ENCODE assay signal across 23 mouse cellular contexts in genomic region chr12:99314817-99315216, GRCm38 (mm10).
DNase-seq lines count a peak whose midpoint lies in the region; ATAC-seq lines count a peak whose summit lies in the region.
"Had no signal": no experiment of that assay in that cellular context is flagged by ENCODE, and none has a peak within 500 bp of the region (broad histone marks: within the 10 kb centered on the region; RNA-seq: fewer than 3 reads in every experiment).

No protein-coding gene starts in this region.

- peaks cover 11% of the 10 kb centered on the region for H3K4me1 ChIP-seq in heart, embryonic 11.5 days (ENCODE audit: control insufficient read depth, insufficient read depth, low read length)

- H3K4me2 ChIP-seq in heart, embryonic 11.5 days = no peak overlapping the region
- H3K4me2 ChIP-seq: embryonic facial prominence, embryonic 12.5 days; embryonic facial prominence, embryonic 15.5 days; heart, embryonic 13.5 days; hindbrain, embryonic 12.5 days; hindbrain, embryonic 15.5 days had no signal

- H3K27ac ChIP-seq in heart, embryonic 11.5 days (ENCODE audit: low read depth, low read length) = 0 out of 2 replicates have a peak overlapping the region, but pooled peaks have one; percentile 10
- H3K27ac ChIP-seq: embryonic facial prominence, embryonic 12.5 days; embryonic facial prominence, embryonic 15.5 days; heart, embryonic 13.5 days; hindbrain, embryonic 12.5 days; hindbrain, embryonic 15.5 days had no signal

- H3K4me3 ChIP-seq in heart, embryonic 11.5 days (ENCODE audit: low read depth, low read length) = no peak overlapping the region
- H3K4me3 ChIP-seq: embryonic facial prominence, embryonic 12.5 days; embryonic facial prominence, embryonic 15.5 days; heart, embryonic 13.5 days; hindbrain, embryonic 12.5 days; hindbrain, embryonic 15.5 days had no signal

- no peaks in the 10 kb centered on the region for H3K9me3 ChIP-seq in heart, embryonic 11.5 days (replicated peaks; ENCODE audit: control insufficient read depth, low read length)
- H3K9me3 ChIP-seq: embryonic facial prominence, embryonic 12.5 days; embryonic facial prominence, embryonic 15.5 days; heart, embryonic 13.5 days; hindbrain, embryonic 15.5 days had no signal

- peak; percentile 55 for ATAC-seq in frontal cortex, adult (ENCODE audit: low TSS enrichment)
- ATAC-seq in heart, embryonic 11.5 days (replicated peaks; ENCODE audit: insufficient number of reproducible peaks, low FRiP score, low TSS enrichment) = no peak
- ATAC-seq: forebrain, embryonic 14.5 days; forebrain, postnatal 0 days; intestine, postnatal 0 days; Patski had no signal

- WGBS in heart, embryonic 11.5 days (ENCODE audit: insufficient replicate concordance) = 50% methylated on average over 5 of the region's 5 CpGs

- H3K27me3 ChIP-seq in heart, embryonic 11.5 days (ENCODE audit: control insufficient read depth, insufficient read depth, low read length) = no peaks in the 10 kb centered on the region
- no peaks in the 10 kb centered on the region for H3K27me3 ChIP-seq in splenic B cell, adult 2 months (ENCODE audit: control insufficient read depth, insufficient read depth, low read length, poor library complexity, severe bottlenecking)
- H3K27me3 ChIP-seq: embryonic facial prominence, embryonic 12.5 days; embryonic facial prominence, embryonic 15.5 days; heart, embryonic 13.5 days; hindbrain, embryonic 12.5 days; hindbrain, embryonic 15.5 days; Patski had no signal

- DNase-seq in frontal cortex, postnatal 25 days (ENCODE audit: low spot score in 2 of 2) = no peak
- no peak for DNase-seq in heart, postnatal 4 days
- peak; percentile 37 for DNase-seq in splenic B cell, adult 2 months (ENCODE audit: low read depth, low spot score)
- no peak for DNase-seq in layer of hippocampus, postnatal 10 days (ENCODE audit: low spot score in 2 of 2)
- DNase-seq in adrenal gland, postnatal 10 days = no peak
- DNase-seq: adrenal gland, postnatal 14 days; cerebellum, adult 11 months; cerebellum, adult 8-10 months; cerebellum, postnatal 10 days; cerebellum, postnatal 36 days; forebrain, postnatal 0 days; gastrocnemius, postnatal 14 days; heart, postnatal 14 days had no signal

- H3K36me3 ChIP-seq in heart, embryonic 11.5 days (ENCODE audit: control insufficient read depth, insufficient read depth, low read length) = no peaks in the 10 kb centered on the region
- peaks cover 2% of the 10 kb centered on the region; the same call in 1 of the 2 replicates for H3K36me3 ChIP-seq in splenic B cell, adult 2 months (ENCODE audit: control insufficient read depth, insufficient read depth, low read length, poor library complexity, severe bottlenecking)
- H3K36me3 ChIP-seq: hindbrain, embryonic 15.5 days had no signal

- H3K9ac ChIP-seq in heart, embryonic 11.5 days (ENCODE audit: low read depth, low read length) = no peak overlapping the region
- H3K9ac ChIP-seq: embryonic facial prominence, embryonic 12.5 days; embryonic facial prominence, embryonic 15.5 days; forebrain, postnatal 0 days; heart, embryonic 13.5 days; hindbrain, embryonic 12.5 days; hindbrain, embryonic 15.5 days had no signal
